Mouse (Mus musculus): ENCODE results near the gene Cdk2ap2.

DNA sequence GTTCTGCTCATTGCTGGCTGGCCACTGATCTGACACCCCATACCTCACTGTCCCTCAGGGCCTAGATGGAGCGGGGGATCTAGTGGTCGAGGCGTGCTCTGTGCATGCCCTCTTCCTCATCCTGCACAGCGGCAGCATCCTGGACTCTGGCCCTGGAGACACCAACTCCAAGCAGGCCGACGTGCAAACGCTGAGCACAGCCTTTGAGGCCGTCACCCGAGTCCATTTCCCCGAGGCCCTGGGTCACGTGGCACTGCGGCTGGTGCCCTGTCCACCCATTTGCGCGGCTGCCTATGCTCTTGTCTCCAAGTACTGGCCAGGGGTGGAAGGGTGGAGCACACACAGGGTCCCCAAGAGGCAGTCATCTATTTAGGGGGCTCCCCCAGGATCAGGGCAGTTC, 9.7 kb downstream of the Cdk2ap2 start:
- TF ChIP-seq CHD2 (IDR thresholded peaks at IDR 0.05; ENCODE audit: low read depth, low read length) = no peak
- TF ChIP-seq ZNF384 (IDR thresholded peaks at IDR 0.05; ENCODE audit: low read depth, low read length) = no peak
- no peak for TF ChIP-seq MAFK (IDR thresholded peaks at IDR 0.05; ENCODE audit: insufficient read depth, low read depth, low read length)

Measured in ES-E14 (cell line).